Mouse (Mus musculus) T-helper 17 cell (primary cell): ENCODE results near the gene Omp.

Experiments used
- in situ Hi-C, 2 experiments: fragments of 300-600 bp; cut with MboI, MseI; formaldehyde crosslinking; loops; 1 replicate in 1 of 2; 2 replicates in 1 of 2; pipeline ENCODE4 v1.15.1; 2025; ENCODE audit warnings: high pct_unique_total_duplicates in 2 of 2

Gene Omp

GRCm38 (mm10) chr7:98142648-98143047, 2.7 kb downstream of the Omp start:
- in situ Hi-C loops, result loop anchor here in 1 of 2 experiments (10.0 kb wide), 1 partner anchor 612 kb away; no protein-coding TSS in a partner anchor

GRCm38 (mm10) chr7:98142247-98142646, 3.1 kb downstream of the Omp start:
- in situ Hi-C loops, result loop anchor here in 1 of 2 experiments (10.0 kb wide), 1 partner anchor 613 kb away; no protein-coding TSS in a partner anchor

GRCm38 (mm10) chr7:98141206-98141605, 4.1 kb downstream of the Omp start:
- in situ Hi-C loops, result loop anchor here in 1 of 2 experiments (10.0 kb wide), 1 partner anchor 614 kb away; no protein-coding TSS in a partner anchor

- in situ Hi-C loops, result loop anchor here in 1 of 2 experiments (10.0 kb wide), 1 partner anchor 614 kb away; no protein-coding TSS in a partner anchor
These were observed 4.7 kb downstream of the Omp start for GRCm38 (mm10) chr7:98140597-98140996.

- in situ Hi-C loops, result no loop called here
These were observed 6.1 kb downstream of the Omp start for GRCm38 (mm10) chr7:98139216-98139615.

- in situ Hi-C loops, result no loop called here
These were observed 7.3 kb downstream of the Omp start for GRCm38 (mm10) chr7:98137995-98138394.

- in situ Hi-C loops, result no loop called here
These were observed 7.7 kb downstream of the Omp start for GRCm38 (mm10) chr7:98137583-98137982.

GRCm38 (mm10) chr7:98131751-98132150, 13.6 kb downstream of the Omp start:
- in situ Hi-C loops, result no loop called here

GRCm38 (mm10) chr7:98125473-98125872, 19.8 kb downstream of the Omp start:
- in situ Hi-C loops, result no loop called here

- in situ Hi-C loops, result loop anchor here (5.0 kb wide), 1 partner anchor 377 kb away; no protein-coding TSS in a partner anchor
These were observed 20.6 kb downstream of the Omp start for GRCm38 (mm10) chr7:98124701-98125100.

- in situ Hi-C loops, result loop anchor here (5.0 kb wide), 1 partner anchor 374 kb away; no protein-coding TSS in a partner anchor
These were observed 23.6 kb downstream of the Omp start for GRCm38 (mm10) chr7:98121673-98122072.

- in situ Hi-C loops, result loop anchor here (5.0 kb wide), 1 partner anchor 374 kb away; no protein-coding TSS in a partner anchor
These were observed 24.1 kb downstream of the Omp start for GRCm38 (mm10) chr7:98121241-98121640.

- in situ Hi-C loops, result loop anchor here (5.0 kb wide), 1 partner anchor 373 kb away; no protein-coding TSS in a partner anchor
These were observed 25.0 kb downstream of the Omp start for GRCm38 (mm10) chr7:98120325-98120724.

- in situ Hi-C loops, result loop anchor here (5.0 kb wide), 2 partner anchors 53 to 373 kb away; no protein-coding TSS in a partner anchor
These were observed 25.4 kb downstream of the Omp start for GRCm38 (mm10) chr7:98119961-98120232.

GRCm38 (mm10) chr7:98119179-98119960, 25.9 kb downstream of the Omp start, which contains the start of gene Myo7a:
Myo7a (minus strand) TSS chr7:98119524.
- in situ Hi-C loops, result loop anchor here (5.0 kb wide), 1 partner anchor 52 kb away; no protein-coding TSS in a partner anchor

GRCm38 (mm10) chr7:98117012-98117660, 28.2 kb downstream of the Omp start:
- in situ Hi-C loops, result loop anchor here (5.0 kb wide), 1 partner anchor 50 kb away; no protein-coding TSS in a partner anchor

- in situ Hi-C loops, result loop anchor here (5.0 kb wide), 1 partner anchor 47 kb away; no protein-coding TSS in a partner anchor
These were observed 30.6 kb downstream of the Omp start for GRCm38 (mm10) chr7:98114656-98115055.

GRCm38 (mm10) chr7:98111233-98111632, 34.1 kb downstream of the Omp start:
- in situ Hi-C loops, result no loop called here

- in situ Hi-C loops, result loop anchor here in 1 of 2 experiments (10.0 kb wide), 1 partner anchor 585 kb away; no protein-coding TSS in a partner anchor
These were observed 35.5 kb downstream of the Omp start for GRCm38 (mm10) chr7:98109771-98110170.

- in situ Hi-C loops, result loop anchor here in 1 of 2 experiments (10.0 kb wide), 1 partner anchor 586 kb away; no protein-coding TSS in a partner anchor
These were observed 36.5 kb downstream of the Omp start for GRCm38 (mm10) chr7:98108636-98109430.

GRCm38 (mm10) chr7:98106272-98106671, 39.0 kb downstream of the Omp start:
- in situ Hi-C loops, result loop anchor here in 1 of 2 experiments (10.0 kb wide), 1 partner anchor 589 kb away; no protein-coding TSS in a partner anchor
